Mouse (Mus musculus): Measurements from ENCODE around the gene AC153137.1.
"Not testable (repeated sequence)": the region's sequence is repeated elsewhere in the genome, so short reads cannot be mapped to it uniquely, and the experiment has no call there.

The AC153137.1 gene

DNA sequence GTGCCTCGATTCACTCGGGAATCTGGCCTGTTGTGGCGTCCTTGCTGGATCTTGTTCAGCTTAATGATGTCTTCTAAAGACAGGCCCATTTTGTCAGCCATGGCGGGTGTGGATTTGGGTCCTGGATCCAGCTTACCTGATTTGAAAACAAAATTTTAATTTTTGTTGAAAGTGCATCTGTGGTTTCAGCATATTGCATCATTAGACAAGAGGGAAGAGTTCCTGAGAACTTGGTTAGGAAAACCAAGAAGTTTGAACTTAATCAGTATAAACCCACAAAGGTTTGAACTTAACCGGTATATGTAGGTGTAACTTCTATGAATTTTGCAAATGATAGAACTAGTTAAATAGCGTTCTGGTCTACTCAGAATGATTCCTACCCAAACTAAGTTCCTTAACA lies at the start of gene AC153137.1:
TSS of gene AC153137.1 (minus strand) at position 101 of the 400 bp plus-strand sequence.
- not testable (repeated sequence) for DNase-seq (ENCODE audit: low spot score in 2 of 2)

DNA sequence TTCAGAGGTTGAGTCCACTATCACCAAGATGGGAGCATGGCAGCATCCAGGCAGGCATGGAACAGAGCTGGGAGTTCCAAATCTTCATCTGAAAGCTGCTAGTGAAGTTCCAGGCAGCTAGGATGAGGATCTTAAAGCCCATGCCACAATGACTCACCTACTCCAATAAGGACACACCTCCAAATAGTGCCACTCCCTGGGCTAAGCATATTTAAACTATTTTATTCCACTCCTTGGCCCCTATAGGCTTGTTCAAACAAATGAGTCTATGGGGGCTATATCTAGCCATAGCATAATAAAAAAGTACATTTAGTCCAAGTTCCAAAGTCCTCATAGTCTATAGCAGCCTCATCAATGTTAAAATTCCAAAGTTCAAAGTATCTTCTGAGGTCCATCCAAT lies 45.4 kb upstream of the AC153137.1 start:
- DNase-seq (ENCODE audit: low spot score in 2 of 2) = no peak

GRCm38 (mm10) chr1:31019283-31019682 lies 41.5 kb upstream of the AC153137.1 start:
- DNase-seq (ENCODE audit: low spot score in 2 of 2) = peak; percentile 16 to 19

GRCm38 (mm10) chr1:31017377-31017776 lies 39.6 kb upstream of the AC153137.1 start:
- no peak for DNase-seq (ENCODE audit: low spot score in 2 of 2)

- no peak for DNase-seq (ENCODE audit: low spot score in 2 of 2)
These were observed 38.3 kb upstream of the AC153137.1 start for GRCm38 (mm10) chr1:31016068-31016467.

DNA sequence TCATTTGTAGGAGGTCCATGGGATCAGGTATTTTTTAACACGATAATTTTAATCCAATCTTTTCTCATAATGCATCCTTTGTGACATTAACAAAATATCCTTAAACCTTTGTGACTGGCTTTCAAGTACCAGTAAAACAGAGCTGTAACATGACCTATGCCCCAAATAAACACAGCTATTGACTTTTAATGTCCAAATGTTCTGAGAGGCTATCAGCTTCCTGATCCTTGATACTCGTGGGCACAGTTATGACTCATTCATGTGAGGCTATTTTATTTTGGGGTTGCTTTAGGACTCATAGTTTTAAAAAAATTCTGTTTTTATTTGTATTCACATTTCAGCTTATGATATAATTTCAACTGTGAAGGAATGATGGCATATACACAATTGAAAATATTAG lies 37.5 kb upstream of the AC153137.1 start:
- DNase-seq (ENCODE audit: low spot score in 2 of 2) = no peak

DNA sequence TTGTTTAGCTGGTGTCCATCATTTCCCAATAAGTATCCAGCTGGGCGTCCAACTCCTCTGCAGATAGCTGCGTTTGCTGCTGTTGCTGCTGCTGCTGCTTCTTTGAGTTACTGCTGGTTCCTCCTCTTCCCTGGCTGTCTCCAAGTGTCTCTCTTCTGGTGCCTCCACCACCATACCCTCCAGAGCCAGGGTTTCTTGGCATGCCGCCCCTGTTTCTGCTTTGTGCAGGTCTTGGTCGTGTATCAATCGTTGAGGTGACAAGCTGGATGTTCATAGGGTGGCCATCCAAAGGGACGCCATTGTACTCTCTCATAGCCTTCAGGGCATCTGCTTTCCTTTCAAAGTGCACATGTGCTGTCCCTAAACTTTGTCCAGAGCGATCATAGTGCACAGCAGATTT lies 529 bp downstream of the AC153137.1 start:
- not testable (repeated sequence) for DNase-seq (ENCODE audit: low spot score in 2 of 2)

GRCm38 (mm10) chr1:30951795-30952194 lies 26.0 kb downstream of the AC153137.1 start:
- DNase-seq (ENCODE audit: low spot score in 2 of 2) = no peak

- DNase-seq (ENCODE audit: low spot score in 2 of 2) = no peak
These were observed 27.3 kb downstream of the AC153137.1 start for GRCm38 (mm10) chr1:30950456-30950835.

GRCm38 (mm10) chr1:30949710-30950455 lies 27.9 kb downstream of the AC153137.1 start:
- peak; percentile 92 to 95 for DNase-seq (ENCODE audit: low spot score in 2 of 2)

DNA sequence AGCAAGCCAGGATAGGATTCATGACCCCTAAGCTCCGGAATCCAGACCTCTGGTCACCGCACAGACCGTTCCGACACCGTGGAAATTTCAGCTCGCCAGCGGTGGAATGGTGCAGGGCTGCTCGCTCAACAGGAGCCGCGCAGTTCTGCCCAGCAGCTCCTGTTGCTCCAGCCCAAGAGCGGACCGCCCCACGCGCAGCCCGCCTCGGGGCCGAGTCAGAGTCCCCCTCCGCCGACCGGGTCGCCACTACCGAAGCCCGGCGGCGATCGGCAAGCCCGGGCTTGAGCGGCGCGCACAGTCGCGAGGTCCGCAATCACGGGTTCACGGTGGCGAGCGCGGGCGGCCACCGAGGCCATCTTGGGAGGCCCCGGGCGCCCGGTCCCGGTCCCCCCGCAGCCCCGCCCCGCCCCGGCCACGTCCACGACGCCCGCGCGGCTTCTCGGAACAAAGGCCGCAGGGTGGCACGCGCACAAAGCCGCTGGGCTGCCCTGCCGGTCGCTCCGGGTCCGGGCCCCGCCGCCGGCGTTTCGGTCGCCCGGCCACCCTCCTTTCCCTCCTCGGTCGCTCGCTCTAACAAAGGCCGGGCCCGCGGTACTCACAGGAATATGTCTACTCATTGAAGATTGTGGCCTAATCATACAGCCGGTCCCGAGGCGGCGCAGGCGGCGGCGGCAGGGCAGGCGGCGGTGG lies 28.7 kb downstream of the AC153137.1 start:
- peak; percentile 40 to 65 for DNase-seq (ENCODE audit: low spot score in 2 of 2)

- no peak for DNase-seq (ENCODE audit: low spot score in 2 of 2)
These were observed 29.3 kb downstream of the AC153137.1 start for GRCm38 (mm10) chr1:30948361-30948949.

DNA sequence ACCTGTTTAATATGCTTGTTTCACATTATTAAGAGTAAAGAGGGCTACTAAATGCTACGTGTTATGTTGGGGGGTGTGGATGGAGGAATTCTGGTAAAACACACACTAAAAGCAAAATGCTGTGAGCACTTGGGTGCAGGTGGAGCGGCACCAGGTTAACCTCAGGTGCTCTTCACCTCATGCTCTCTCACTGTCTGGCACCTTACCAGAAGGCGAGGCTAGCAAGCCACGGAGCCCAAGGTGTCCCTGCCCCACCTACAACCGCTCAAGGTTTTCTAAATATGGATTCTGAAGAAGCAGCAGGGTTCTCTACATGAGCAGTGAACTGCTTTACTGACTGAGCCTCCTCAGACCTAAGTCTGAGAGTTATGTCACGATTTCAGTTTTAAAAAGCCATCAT lies 32.6 kb downstream of the AC153137.1 start:
- DNase-seq (ENCODE audit: low spot score in 2 of 2) = no peak

DNA sequence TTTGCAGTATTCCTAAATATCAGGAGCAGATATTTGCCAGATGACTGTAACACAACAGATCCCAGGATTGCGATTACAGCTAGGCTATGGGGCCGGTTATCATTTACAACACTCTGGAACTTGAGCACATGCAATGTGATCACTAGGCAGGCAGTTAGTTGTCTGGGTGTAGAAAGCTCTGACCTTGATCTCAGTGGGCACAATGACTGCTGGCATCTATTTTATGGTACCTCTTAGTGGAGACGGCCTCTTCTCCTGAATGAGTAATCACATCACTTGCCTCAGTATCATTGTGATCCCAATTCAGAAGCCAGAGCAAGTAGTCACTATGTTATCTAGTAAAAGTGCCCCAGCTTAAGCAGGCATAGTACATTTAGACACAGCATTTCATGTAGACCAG lies 37.2 kb downstream of the AC153137.1 start:
- DNase-seq (ENCODE audit: low spot score in 2 of 2) = no peak

- no peak for DNase-seq (ENCODE audit: low spot score in 2 of 2)
These were observed 39.4 kb downstream of the AC153137.1 start for GRCm38 (mm10) chr1:30938392-30938791.

DNA sequence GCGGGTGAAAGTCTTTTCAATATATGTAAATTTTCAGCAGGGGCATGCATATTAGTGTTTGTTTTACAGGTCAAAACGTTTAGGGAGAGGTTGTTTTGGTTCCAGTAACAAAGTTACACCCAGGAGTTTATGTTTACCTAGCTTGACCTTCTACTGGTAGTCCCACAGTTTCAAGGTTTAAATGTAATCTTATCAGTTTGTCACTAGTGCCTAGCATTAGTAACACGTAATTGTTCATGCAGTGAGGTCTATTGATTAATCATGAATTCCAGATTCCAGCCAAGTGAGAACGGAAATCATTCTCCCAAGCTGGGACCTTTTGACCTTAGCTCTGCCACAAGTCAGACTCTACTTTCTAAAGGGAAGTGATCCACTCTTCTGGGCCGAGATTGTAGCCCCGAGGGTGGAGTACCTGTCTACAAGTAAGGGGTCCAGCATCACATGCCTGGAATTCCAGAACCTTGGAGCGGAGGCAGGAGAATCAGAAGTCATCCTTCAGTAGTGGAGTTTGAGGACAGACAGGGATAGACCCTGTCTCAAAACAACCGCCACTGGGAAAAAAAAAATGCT lies 40.3 kb downstream of the AC153137.1 start:
- no peak for DNase-seq (ENCODE audit: low spot score in 2 of 2)

- DNase-seq (ENCODE audit: low spot score in 2 of 2) = no peak
These were observed 41.3 kb downstream of the AC153137.1 start for GRCm38 (mm10) chr1:30936488-30936887.

GRCm38 (mm10) chr1:30930823-30931222 lies 46.9 kb downstream of the AC153137.1 start:
- DNase-seq (ENCODE audit: low spot score in 2 of 2) = no peak

GRCm38 (mm10) chr1:30930194-30930593 lies 47.6 kb downstream of the AC153137.1 start:
- no peak for DNase-seq (ENCODE audit: low spot score in 2 of 2)
